Mouse (Mus musculus) v-Abl transformed pro-B cells (cell line): ENCODE data around the gene 4931409K22Rik.
"Not testable (repeated sequence)": the region's sequence is repeated elsewhere in the genome, so short reads cannot be mapped to it uniquely, and the experiment has no call there.

Experiments
- in situ Hi-C, 2 experiments: fragments of 400-800 bp; cut with MboI; formaldehyde crosslinking; loops; one replicate each; pipeline ENCODE4 v1.15.1; 2025; ENCODE audit not compliant: unreplicated experiment in 2 of 2

The 4931409K22Rik gene

GRCm38 (mm10) chr5:24595261-24595660 lies 38.7 kb upstream of the 4931409K22Rik start:
- in situ Hi-C loops: loop anchor here (25.0 kb wide), 2 partner anchors 183 to 208 kb away; partner anchors contain the start of genes Abcb8 (in 1 of the 2), Asic3 (in 1 of the 2), Atg9b (in 1 of the 2) and Cdk5 (in 1 of the 2)

GRCm38 (mm10) chr5:24594346-24594745 lies 37.7 kb upstream of the 4931409K22Rik start:
- in situ Hi-C loops: loop anchor here (5.0 to 25.0 kb wide), 3 partner anchors 57 to 207 kb away; partner anchors contain the start of genes Abcb8 (in 1 of the 2), Asic3 (in 1 of the 2), Atg9b (in 1 of the 2) and Cdk5 (in 1 of the 2)

- in situ Hi-C loops: loop anchor here (5.0 to 25.0 kb wide), 3 partner anchors 57 to 207 kb away; partner anchors contain the start of genes Abcb8 (in 1 of the 2), Asic3 (in 1 of the 2), Atg9b (in 1 of the 2) and Cdk5 (in 1 of the 2)
Measured at GRCm38 (mm10) chr5:24593928-24594327, 37.3 kb upstream of the 4931409K22Rik start.

- in situ Hi-C loops: loop anchor here (5.0 to 25.0 kb wide), 3 partner anchors 56 to 206 kb away; partner anchors contain the start of genes Abcb8 (in 1 of the 2), Asic3 (in 1 of the 2), Atg9b (in 1 of the 2) and Cdk5 (in 1 of the 2)
Measured at GRCm38 (mm10) chr5:24593230-24593629, 36.6 kb upstream of the 4931409K22Rik start.

- in situ Hi-C loops: loop anchor here (5.0 to 25.0 kb wide), 3 partner anchors 55 to 205 kb away; partner anchors contain the start of genes Abcb8 (in 1 of the 2), Asic3 (in 1 of the 2), Atg9b (in 1 of the 2) and Cdk5 (in 1 of the 2)
Measured at GRCm38 (mm10) chr5:24592471-24593160, 36.0 kb upstream of the 4931409K22Rik start.

GRCm38 (mm10) chr5:24591796-24592470 lies 35.3 kb upstream of the 4931409K22Rik start:
- in situ Hi-C loops: loop anchor here (5.0 to 25.0 kb wide), 3 partner anchors 55 to 205 kb away; partner anchors contain the start of genes Abcb8 (in 1 of the 2), Asic3 (in 1 of the 2), Atg9b (in 1 of the 2) and Cdk5 (in 1 of the 2)

GRCm38 (mm10) chr5:24591268-24591721 lies 34.7 kb upstream of the 4931409K22Rik start:
- in situ Hi-C loops: loop anchor here (5.0 to 25.0 kb wide), 3 partner anchors 54 to 204 kb away; partner anchors contain the start of genes Abcb8 (in 1 of the 2), Asic3 (in 1 of the 2), Atg9b (in 1 of the 2) and Cdk5 (in 1 of the 2)

GRCm38 (mm10) chr5:24589511-24590500 lies 33.2 kb upstream of the 4931409K22Rik start:
- in situ Hi-C loops: loop anchor here (5.0 to 25.0 kb wide), 3 partner anchors 53 to 203 kb away; partner anchors contain the start of genes Abcb8 (in 1 of the 2), Asic3 (in 1 of the 2), Atg9b (in 1 of the 2) and Cdk5 (in 1 of the 2)

- in situ Hi-C loops: loop anchor here (25.0 kb wide), 2 partner anchors 175 to 200 kb away; partner anchors contain the start of genes Abcb8 (in 1 of the 2), Asic3 (in 1 of the 2), Atg9b (in 1 of the 2) and Cdk5 (in 1 of the 2)
Measured at GRCm38 (mm10) chr5:24587200-24587577, 30.6 kb upstream of the 4931409K22Rik start.

- in situ Hi-C loops: loop anchor here (25.0 kb wide), 2 partner anchors 174 to 199 kb away; partner anchors contain the start of genes Abcb8 (in 1 of the 2), Asic3 (in 1 of the 2), Atg9b (in 1 of the 2) and Cdk5 (in 1 of the 2)
Measured at GRCm38 (mm10) chr5:24586547-24587199, 30.1 kb upstream of the 4931409K22Rik start, which contains the start of gene Chpf2. Gene Chpf2, plus strand, starts transcription at chr5:24586741.

GRCm38 (mm10) chr5:24586106-24586505 lies 29.5 kb upstream of the 4931409K22Rik start:
- in situ Hi-C loops: loop anchor here (25.0 kb wide), 2 partner anchors 174 to 199 kb away; partner anchors contain the start of genes Abcb8 (in 1 of the 2), Asic3 (in 1 of the 2), Atg9b (in 1 of the 2) and Cdk5 (in 1 of the 2)

- in situ Hi-C loops: loop anchor here (25.0 kb wide), 2 partner anchors 166 to 191 kb away; partner anchors contain the start of genes Abcb8 (in 1 of the 2), Asic3 (in 1 of the 2), Atg9b (in 1 of the 2) and Cdk5 (in 1 of the 2)
Measured at GRCm38 (mm10) chr5:24578109-24578963, 21.7 kb upstream of the 4931409K22Rik start.

- in situ Hi-C loops: loop anchor here (25.0 kb wide), 2 partner anchors 165 to 190 kb away; partner anchors contain the start of genes Abcb8 (in 1 of the 2), Asic3 (in 1 of the 2), Atg9b (in 1 of the 2) and Cdk5 (in 1 of the 2)
Measured at GRCm38 (mm10) chr5:24577183-24577929, 20.7 kb upstream of the 4931409K22Rik start, which contains the start of gene Abcf2. Gene Abcf2, minus strand, starts transcription at chr5:24577467.

- in situ Hi-C loops: loop anchor here (25.0 kb wide), 2 partner anchors 164 to 189 kb away; partner anchors contain the start of genes Abcb8 (in 1 of the 2), Asic3 (in 1 of the 2), Atg9b (in 1 of the 2) and Cdk5 (in 1 of the 2)
Measured at GRCm38 (mm10) chr5:24576801-24577182, 20.2 kb upstream of the 4931409K22Rik start.

- in situ Hi-C loops: loop anchor here (25.0 kb wide), 2 partner anchors 164 to 189 kb away; partner anchors contain the start of genes Abcb8 (in 1 of the 2), Asic3 (in 1 of the 2), Atg9b (in 1 of the 2) and Cdk5 (in 1 of the 2)
Measured at GRCm38 (mm10) chr5:24575948-24576347, 19.3 kb upstream of the 4931409K22Rik start.

GRCm38 (mm10) chr5:24555335-24555734 lies 1.3 kb downstream of the 4931409K22Rik start:
- in situ Hi-C loops: not testable (repeated sequence)
